Mouse (Mus musculus) midbrain, embryonic 13.5 days (tissue): ENCODE data around the gene Il11ra1. TPM values are rescaled to one million over a fixed set of nuclear protein-coding genes. Genes with fewer than 3 reads are reported as not detected.
A peak's percentile ranks its signal among the peaks of the same experiment; 100 is the strongest.
"Not testable (repeated sequence)": the region's sequence is repeated elsewhere in the genome, so short reads cannot be mapped to it uniquely, and the experiment has no call there.

Source experiments
- ATAC-seq: fragments of 200-750 bp; cut with Nextera tagmentation; 2 replicates; pipeline ENCODE4 v1.8.0; 2017; ENCODE audit warnings: mild to moderate bottlenecking, moderate TSS enrichment, moderate library complexity
- H3K27ac ChIP-seq: fragments of 300-500 bp; sonication (generic); 2 replicates; pipeline ENCODE4 v1.5.1; 2015; ENCODE audit warnings: inconsistent platforms, mild to moderate bottlenecking, moderate library complexity
- H3K27me3 ChIP-seq: fragments of 300-500 bp; sonication (generic); 2 replicates; pipeline ENCODE4 v1.6.1; 2015; ENCODE audit warnings: mild to moderate bottlenecking, inconsistent platforms
- H3K36me3 ChIP-seq: fragments of 300-500 bp; sonication (generic); 2 replicates; pipeline ENCODE4 v1.6.1; 2015; ENCODE audit warnings: mild to moderate bottlenecking, inconsistent platforms
- H3K4me1 ChIP-seq: fragments of 300-500 bp; sonication (generic); replicated peaks from 2 replicates; pipeline ENCODE4 v1.6.1; 2015; ENCODE audit warnings: inconsistent platforms
- H3K4me2 ChIP-seq: fragments of 300-500 bp; sonication (generic); replicated peaks from 2 replicates; pipeline ENCODE4 v1.6.1; 2015; ENCODE audit warnings: moderate library complexity, mild to moderate bottlenecking, inconsistent platforms
- H3K4me3 ChIP-seq: fragments of 300-500 bp; sonication (generic); replicated peaks from 2 replicates; pipeline ENCODE4 v1.5.1; 2015; ENCODE audit warnings: mild to moderate bottlenecking, inconsistent platforms
- H3K9ac ChIP-seq: fragments of 300-500 bp; sonication (generic); replicated peaks from 2 replicates; pipeline ENCODE4 v1.6.1; 2015; ENCODE audit warnings: mild to moderate bottlenecking, inconsistent platforms
- H3K9me3 ChIP-seq: fragments of 300-500 bp; sonication (generic); 2 replicates; pipeline ENCODE4 v1.6.1; 2016; ENCODE audit warnings: mild to moderate bottlenecking, inconsistent platforms
- WGBS: fragments of 180-500 bp; shearing (Covaris S2); methylation state at CpG from one replicate; pipeline ENCODE4 v1.1.7; 2015; 5-methylcytosine and 5-hydroxymethylcytosine counted together
- polyA plus RNA-seq: library from polyadenylated mRNA; unstranded; fragments of >200 nt; fragmentation: Nextera tagmentation; extraction: Ambion mirVana; gene quantifications from 2 replicates; pipeline ENCODE4 v1.2.1, GENCODE M21; 2015

Il11ra1 gene
- 34.0 and 34.9 TPM in 2 replicates for polyA plus RNA-seq

GRCm38 (mm10) chr4:41699783-41700182 is at the start of gene Il11ra1:
Gene Il11ra1 (plus strand): TSS chr4:41699989.
- WGBS = 85% methylated on average over 10 of the region's 10 CpGs
- H3K27ac ChIP-seq, H3K36me3 ChIP-seq, H3K4me3 ChIP-seq, H3K9ac ChIP-seq, H3K4me1 ChIP-seq, H3K9me3 ChIP-seq, ATAC-seq, H3K27me3 ChIP-seq: not testable (repeated sequence)
- peak within 1 kb of the TSS; percentile 32 for H3K4me2 ChIP-seq

DNA sequence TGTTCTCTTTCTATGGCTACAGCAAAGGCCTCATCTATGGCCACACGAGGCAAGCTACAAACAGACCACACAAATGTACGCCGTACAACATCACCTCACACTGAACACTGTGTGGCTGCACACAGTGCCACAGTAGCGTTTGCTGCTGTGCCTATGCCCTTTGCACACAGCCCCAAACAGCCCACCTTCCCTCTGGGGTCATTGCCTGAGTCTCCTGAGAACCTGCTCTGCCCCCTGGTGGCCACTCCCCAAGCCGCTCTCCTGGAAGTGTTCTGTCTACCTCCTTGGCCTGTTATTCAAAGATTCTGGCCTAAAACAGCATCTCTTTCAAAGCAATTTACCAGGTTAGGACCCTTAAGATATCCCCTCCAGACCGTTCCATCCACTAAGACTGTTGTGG is 46.5 kb upstream of the Il11ra1 start:
- Histone ChIP-seq H3K36me3 (peaks cover 15% of the 10 kb centered on the region), H3K27ac (no peak overlapping the region)

DNA sequence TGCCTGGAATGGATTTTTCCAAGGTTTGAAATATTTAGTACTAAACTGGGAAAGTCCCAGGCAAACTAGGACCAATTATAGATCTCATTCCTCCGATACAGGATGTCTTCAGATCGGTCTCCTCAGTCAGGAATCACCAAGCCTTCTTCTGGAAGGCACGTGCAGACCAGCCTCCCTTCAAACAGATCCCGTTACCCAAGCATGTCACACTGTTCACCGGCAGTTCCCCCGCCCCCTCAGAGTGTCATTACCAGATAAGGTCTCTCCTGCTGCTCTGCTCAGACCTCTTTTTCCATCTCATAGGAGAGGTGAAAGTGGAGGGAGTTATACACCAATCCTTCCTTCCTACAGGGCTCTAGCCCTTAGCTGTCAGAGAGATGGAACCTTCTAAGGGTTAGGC is 46.1 kb upstream of the Il11ra1 start:
- WGBS = 60% methylated on average over 6 of the region's 6 CpGs
- Histone ChIP-seq H3K4me1 (peaks cover 24% of the 10 kb centered on the region), H3K9me3 (no peaks in the 10 kb centered on the region), H3K27ac (0 out of 2 replicates have a peak overlapping the region, but pooled peaks have one; percentile 5), H3K36me3 (peaks cover 15% of the 10 kb centered on the region), H3K27me3 (no peaks in the 10 kb centered on the region), H3K9ac (no peak overlapping the region), H3K4me2 (no peak overlapping the region), H3K4me3 (no peak overlapping the region)
- ATAC-seq = 0 out of 2 replicates have a peak, but pooled peaks have one; percentile 38

More for the DNA sequence above, 46.5 kb upstream of the Il11ra1 start:
- no peaks in the 10 kb centered on the region for H3K9me3 ChIP-seq
- no peaks in the 10 kb centered on the region for H3K27me3 ChIP-seq
- 40% methylated on average over 6 of the region's 6 CpGs for WGBS
- no peak overlapping the region for H3K9ac ChIP-seq
- H3K4me2 ChIP-seq = no peak overlapping the region
- H3K4me1 ChIP-seq = peaks cover 23% of the 10 kb centered on the region
- peak; percentile 70; the same call in 1 of the 2 replicates for ATAC-seq
- H3K4me3 ChIP-seq = no peak overlapping the region

GRCm38 (mm10) chr4:41654217-41654616 is 45.6 kb upstream of the Il11ra1 start:
- Histone ChIP-seq H3K27me3 (no peaks in the 10 kb centered on the region), H3K36me3 (peaks cover 15% of the 10 kb centered on the region), H3K9me3 (no peaks in the 10 kb centered on the region), H3K4me3 (no peak overlapping the region), H3K27ac (0 out of 2 replicates have a peak overlapping the region, but pooled peaks have one; percentile 5), H3K4me2 (no peak overlapping the region), H3K9ac (no peak overlapping the region), H3K4me1 (peaks cover 29% of the 10 kb centered on the region)
- 9% methylated on average over 7 of the region's 7 CpGs for WGBS
- ATAC-seq = peak; percentile 41; the same call in 1 of the 2 replicates

DNA sequence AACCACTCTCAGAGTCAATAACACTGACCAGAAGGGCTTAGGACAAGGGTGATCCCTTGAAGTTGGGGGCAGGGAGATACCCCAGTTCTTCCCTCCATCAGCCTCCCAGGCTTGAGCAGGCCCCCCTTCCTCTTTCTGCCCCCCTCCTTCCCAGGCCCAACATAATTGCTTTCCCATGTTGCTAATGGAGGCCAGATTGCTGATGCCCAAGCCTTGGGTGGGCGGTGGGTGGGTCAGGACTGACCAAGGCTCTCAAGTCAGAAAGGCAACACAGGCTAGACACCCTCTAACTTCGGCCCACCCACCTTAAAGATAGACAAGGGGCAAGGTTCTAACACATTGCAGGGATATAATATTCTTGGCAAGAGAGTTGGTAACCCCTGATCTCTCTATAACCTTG is 44.3 kb upstream of the Il11ra1 start:
- ATAC-seq = no peak
- Histone ChIP-seq H3K27ac (no peak overlapping the region), H3K4me2 (no peak overlapping the region), H3K36me3 (peaks cover 23% of the 10 kb centered on the region), H3K9ac (no peak overlapping the region), H3K27me3 (no peaks in the 10 kb centered on the region), H3K4me1 (peaks cover 42% of the 10 kb centered on the region), H3K4me3 (no peak overlapping the region), H3K9me3 (no peaks in the 10 kb centered on the region)
- WGBS = 84% methylated on average over 2 of the region's 2 CpGs

DNA sequence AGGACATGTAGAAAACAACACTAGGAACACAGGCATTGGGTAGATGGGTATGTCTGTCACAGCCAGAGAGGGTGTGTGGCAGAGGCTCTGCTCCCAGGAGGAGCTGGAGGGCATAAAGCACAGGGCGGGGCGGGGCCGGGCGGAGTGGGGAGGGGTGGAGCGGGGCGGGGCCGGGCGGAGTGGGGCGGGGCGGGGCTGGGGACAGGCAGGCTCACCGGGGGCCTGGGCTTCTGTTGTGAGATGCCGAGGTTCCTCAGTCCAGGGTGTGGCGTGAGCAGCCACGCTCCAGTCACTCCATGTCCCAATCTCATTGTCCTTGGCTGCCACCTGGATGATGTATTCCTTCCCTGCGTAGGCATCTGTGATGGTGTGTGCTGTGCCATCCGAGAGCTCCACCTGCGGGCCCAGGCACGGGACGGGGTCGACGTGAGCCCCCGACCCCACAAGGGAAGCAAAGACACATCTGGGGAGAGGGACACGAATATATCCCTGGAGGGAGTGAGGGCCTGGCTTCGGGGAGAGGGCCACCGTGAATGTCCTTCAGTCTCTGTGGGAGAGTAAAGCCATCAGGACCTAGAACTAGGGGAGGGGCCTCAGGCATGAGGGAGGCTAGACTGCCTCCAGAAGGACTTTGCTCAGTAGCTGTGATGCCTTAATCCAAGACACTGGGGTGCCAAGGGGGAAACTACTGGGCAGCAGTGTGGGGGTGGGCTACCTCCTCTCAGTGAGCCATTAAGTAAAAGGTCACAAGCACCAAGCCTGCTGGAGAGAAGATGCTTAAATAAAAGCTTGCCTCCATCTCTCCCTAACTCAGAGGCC is 41.0 kb upstream of the Il11ra1 start:
- Histone ChIP-seq H3K4me2 (no peak overlapping the region), H3K4me1 (peaks cover 61% of the 10 kb centered on the region), H3K36me3 (peaks cover 44% of the 10 kb centered on the region), H3K27me3 (no peaks in the 10 kb centered on the region), H3K4me3 (no peak overlapping the region), H3K9ac (no peak overlapping the region; the same call in 1 of the 2 replicates), H3K9me3 (no peaks in the 10 kb centered on the region), H3K27ac (peak overlapping the region; percentile 8; the same call in 1 of the 2 replicates)
- WGBS = 19% methylated on average over 23 of the region's 25 CpGs
- peak; percentile 25; the same call in 1 of the 2 replicates for ATAC-seq

- peaks cover 63% of the 10 kb centered on the region for H3K4me1 ChIP-seq
- H3K27ac ChIP-seq = peak overlapping the region; percentile 8; the same call in 1 of the 2 replicates
- no peak overlapping the region for H3K4me2 ChIP-seq
- no peaks in the 10 kb centered on the region for H3K27me3 ChIP-seq
- peaks cover 48% of the 10 kb centered on the region for H3K36me3 ChIP-seq
- H3K9me3 ChIP-seq = no peaks in the 10 kb centered on the region
- H3K4me3 ChIP-seq = no peak overlapping the region
- ATAC-seq = no peak
- no peak overlapping the region for H3K9ac ChIP-seq
- 61% methylated on average over 13 of the region's 13 CpGs for WGBS
These were observed 40.2 kb upstream of the Il11ra1 start for GRCm38 (mm10) chr4:41659556-41659955.

GRCm38 (mm10) chr4:41660851-41661430 is 38.8 kb upstream of the Il11ra1 start:
- WGBS = 18% methylated on average over 11 of the region's 11 CpGs
- ATAC-seq = peak; percentile 19; the same call in 1 of the 2 replicates
- Histone ChIP-seq H3K36me3 (peaks cover 48% of the 10 kb centered on the region), H3K9ac (no peak overlapping the region), H3K4me3 (no peak overlapping the region), H3K27me3 (no peaks in the 10 kb centered on the region), H3K9me3 (no peaks in the 10 kb centered on the region), H3K4me1 (peaks cover 76% of the 10 kb centered on the region), H3K4me2 (no peak overlapping the region), H3K27ac (peak overlapping the region; percentile 54; the same call in 1 of the 2 replicates)

DNA sequence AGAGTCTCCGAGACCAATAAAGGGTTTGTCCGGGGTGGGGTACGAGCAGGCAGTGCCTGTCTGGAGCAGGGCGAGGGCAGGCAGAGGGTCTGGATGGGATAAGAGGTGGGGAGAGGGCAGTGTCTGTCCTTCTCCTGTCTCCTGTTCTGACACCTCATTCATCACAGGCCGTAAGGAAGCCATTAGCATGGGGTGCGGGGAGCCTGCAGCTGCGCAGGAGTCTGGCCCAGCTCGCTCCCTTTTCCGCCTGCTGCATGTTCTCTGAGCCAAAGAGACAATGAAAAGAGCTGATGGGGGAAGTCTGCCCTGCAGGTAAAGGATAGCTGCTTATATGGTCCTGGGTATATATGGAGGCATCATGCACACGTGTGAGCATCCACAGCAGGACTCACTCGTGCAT is 37.1 kb upstream of the Il11ra1 start:
- Histone ChIP-seq H3K4me3 (no peak overlapping the region), H3K4me2 (no peak overlapping the region), H3K27me3 (no peaks in the 10 kb centered on the region), H3K36me3 (peaks cover 45% of the 10 kb centered on the region), H3K9me3 (no peaks in the 10 kb centered on the region), H3K27ac (peak overlapping the region; percentile 14; the same call in 1 of the 2 replicates), H3K9ac (0 out of 2 replicates have a peak overlapping the region, but pooled peaks have one; percentile 14), H3K4me1 (peaks cover 79% of the 10 kb centered on the region)
- ATAC-seq = no peak
- WGBS = 86% methylated on average over 11 of the region's 11 CpGs

GRCm38 (mm10) chr4:41663614-41664013 is 36.2 kb upstream of the Il11ra1 start:
- H3K4me2 ChIP-seq = no peak overlapping the region
- no peaks in the 10 kb centered on the region for H3K9me3 ChIP-seq
- no peaks in the 10 kb centered on the region for H3K27me3 ChIP-seq
- no peak for ATAC-seq
- H3K27ac ChIP-seq = no peak overlapping the region
- H3K9ac ChIP-seq = no peak overlapping the region
- peaks cover 72% of the 10 kb centered on the region for H3K4me1 ChIP-seq
- H3K36me3 ChIP-seq = peaks cover 40% of the 10 kb centered on the region
- no peak overlapping the region for H3K4me3 ChIP-seq
- 56% methylated on average over 9 of the region's 9 CpGs for WGBS

DNA sequence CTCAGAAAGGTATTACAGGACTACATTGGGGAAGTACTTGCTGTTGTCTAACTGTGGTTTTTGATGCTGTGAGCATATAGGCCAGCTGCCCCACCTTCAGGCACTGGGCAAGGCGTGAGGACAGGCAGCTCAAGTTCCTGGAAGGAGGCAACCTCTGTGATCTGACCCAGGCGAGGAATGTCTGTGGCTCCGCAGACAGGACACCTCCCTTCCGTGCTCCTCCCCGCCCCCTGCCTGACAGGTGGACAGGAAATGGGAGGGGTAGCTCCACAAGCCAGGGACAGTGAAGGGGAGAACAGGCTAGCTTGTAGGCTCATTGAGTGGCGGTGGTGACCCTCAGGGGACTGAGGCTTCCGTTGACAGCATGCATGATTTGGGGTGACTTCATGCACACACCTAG is 35.3 kb upstream of the Il11ra1 start:
- no peaks in the 10 kb centered on the region for H3K9me3 ChIP-seq
- H3K27ac ChIP-seq = no peak overlapping the region
- peaks cover 63% of the 10 kb centered on the region for H3K4me1 ChIP-seq
- H3K27me3 ChIP-seq = no peaks in the 10 kb centered on the region
- no peak overlapping the region for H3K4me2 ChIP-seq
- H3K9ac ChIP-seq = peak overlapping the region; percentile 39; the same call in 1 of the 2 replicates
- ATAC-seq = no peak
- H3K36me3 ChIP-seq = peaks cover 44% of the 10 kb centered on the region
- H3K4me3 ChIP-seq = no peak overlapping the region
- WGBS = 56% methylated on average over 7 of the region's 7 CpGs
